ENCODE assay signal across 17 mouse cellular contexts in the genomic region with DNA sequence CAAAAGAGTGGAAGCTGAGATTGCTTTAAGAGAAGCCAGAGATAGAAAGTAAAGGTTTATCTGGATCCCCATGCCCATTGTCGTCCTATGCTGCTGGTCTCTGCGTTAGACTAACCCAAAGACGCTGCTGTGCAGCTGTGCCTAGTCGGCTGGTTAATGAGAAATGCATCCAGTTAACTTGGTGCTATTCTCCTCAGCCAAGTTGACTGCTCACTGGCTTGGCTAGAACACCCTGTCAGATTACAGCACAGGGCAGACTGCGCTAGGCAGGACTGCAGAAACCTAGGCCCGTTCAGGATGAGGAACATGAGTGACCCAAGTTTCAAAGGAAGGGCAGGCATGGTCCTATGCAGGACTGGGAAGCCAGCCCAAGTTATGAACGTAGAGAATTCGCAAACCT.
"Had no signal": no experiment of that assay in that cellular context is flagged by ENCODE, and none has a peak within 500 bp of the region (broad histone marks: within the 10 kb centered on the region; RNA-seq: fewer than 3 reads in every experiment).

No protein-coding gene starts in this region.

- H3K4me3 ChIP-seq: intestine, embryonic 15.5 days; limb, embryonic 12.5 days; limb, embryonic 15.5 days; midbrain, embryonic 13.5 days had no signal

- H3K9ac ChIP-seq: intestine, embryonic 15.5 days; limb, embryonic 12.5 days; limb, embryonic 15.5 days; liver, embryonic 14.5 days; liver, postnatal 0 days; lung, embryonic 14.5 days; midbrain, embryonic 13.5 days had no signal

- H3K27me3 ChIP-seq: intestine, embryonic 15.5 days; limb, embryonic 12.5 days; limb, embryonic 15.5 days; midbrain, embryonic 13.5 days had no signal

- H3K27ac ChIP-seq: intestine, embryonic 15.5 days; kidney, postnatal 0 days; limb, embryonic 12.5 days; limb, embryonic 15.5 days; liver, embryonic 14.5 days; macrophage; midbrain, embryonic 13.5 days; stomach, postnatal 0 days had no signal

- H3K9me3 ChIP-seq: intestine, embryonic 15.5 days; limb, embryonic 12.5 days; limb, embryonic 15.5 days; midbrain, embryonic 13.5 days had no signal

- H3K4me2 ChIP-seq: intestine, embryonic 15.5 days; limb, embryonic 12.5 days; limb, embryonic 15.5 days; liver, embryonic 11.5 days; lung, embryonic 14.5 days; midbrain, embryonic 13.5 days had no signal

- ATAC-seq: intestine, embryonic 15.5 days; liver, postnatal 0 days; lung, postnatal 0 days; midbrain, embryonic 13.5 days had no signal

- DNase-seq: left cerebral cortex, postnatal 4 days; liver, postnatal 0 days; lung, embryonic 14.5 days; right cerebral cortex, postnatal 4 days; thymus, adult 2 months; thymus, postnatal 14 days; thymus, postnatal 4 days had no signal
